Mouse (Mus musculus) right cerebral cortex, postnatal 10 days (tissue): Measurements from ENCODE around the gene Lrig1.

Experiments used
- DNase-seq, 2 experiments: peaks; one replicate each; pipeline ENCODE4 v3.0.0; 2021; ENCODE audit warnings: low spot score in 2 of 2

Gene Lrig1

GRCm38 (mm10) chr6:94676300-94676699 is 23.7 kb downstream of the Lrig1 start:
- no peak for DNase-seq

GRCm38 (mm10) chr6:94672426-94672825 is 27.5 kb downstream of the Lrig1 start:
- no peak for DNase-seq

GRCm38 (mm10) chr6:94669370-94669769 is 30.6 kb downstream of the Lrig1 start:
- DNase-seq, result no peak

GRCm38 (mm10) chr6:94668204-94668863 is 31.6 kb downstream of the Lrig1 start:
- no peak for DNase-seq

GRCm38 (mm10) chr6:94667131-94667530 is 32.8 kb downstream of the Lrig1 start:
- DNase-seq, result no peak

- no peak for DNase-seq
Measured at GRCm38 (mm10) chr6:94666432-94667119, 33.4 kb downstream of the Lrig1 start.

- DNase-seq, result no peak
Measured at GRCm38 (mm10) chr6:94665677-94666076, 34.3 kb downstream of the Lrig1 start.

GRCm38 (mm10) chr6:94665248-94665647 is 34.7 kb downstream of the Lrig1 start:
- no peak for DNase-seq

- no peak for DNase-seq
Measured at GRCm38 (mm10) chr6:94664000-94664399, 36.0 kb downstream of the Lrig1 start.

GRCm38 (mm10) chr6:94661923-94662322 is 38.0 kb downstream of the Lrig1 start:
- DNase-seq, result no peak

GRCm38 (mm10) chr6:94661321-94661720 is 38.6 kb downstream of the Lrig1 start:
- no peak for DNase-seq

- no peak for DNase-seq
Measured at GRCm38 (mm10) chr6:94659886-94660333, 40.0 kb downstream of the Lrig1 start.

GRCm38 (mm10) chr6:94658136-94658480 is 41.9 kb downstream of the Lrig1 start:
- no peak for DNase-seq

- DNase-seq, result peak in 1 of 2 experiments; percentile 60
Measured at GRCm38 (mm10) chr6:94657204-94658135, 42.5 kb downstream of the Lrig1 start.

- peak in 1 of 2 experiments; percentile 48 for DNase-seq
Measured at GRCm38 (mm10) chr6:94655818-94656478, 44.0 kb downstream of the Lrig1 start.

GRCm38 (mm10) chr6:94653388-94654316 is 46.3 kb downstream of the Lrig1 start:
- no peak for DNase-seq

- DNase-seq, result peak; percentile 47 to 55
Measured at GRCm38 (mm10) chr6:94652659-94653213, 47.2 kb downstream of the Lrig1 start.

- no peak for DNase-seq
Measured at GRCm38 (mm10) chr6:94651541-94651940, 48.4 kb downstream of the Lrig1 start.

- DNase-seq, result no peak
Measured at GRCm38 (mm10) chr6:94649637-94650036, 50.3 kb downstream of the Lrig1 start.

- DNase-seq, result no peak
Measured at GRCm38 (mm10) chr6:94648496-94648895, 51.5 kb downstream of the Lrig1 start.
